Mouse (Mus musculus) embryonic facial prominence, embryonic 14.5 days (tissue): ENCODE results near the gene Knop1. TPM values are rescaled to one million over a fixed set of nuclear protein-coding genes. Genes with fewer than 3 reads are reported as not detected.

Experiments
- ATAC-seq: fragments of 200-750 bp; cut with Nextera tagmentation; 2 replicates; pipeline ENCODE4 v1.8.0; 2017; ENCODE audit warnings: low read depth, moderate number of reproducible peaks, moderate TSS enrichment
- DNase-seq: peaks from one replicate; pipeline ENCODE4 v3.0.0-alpha.2; 2015; ENCODE audit warnings: low spot score
- H3K27ac ChIP-seq: fragments of 300-500 bp; sonication (generic); replicated peaks from 2 replicates; pipeline ENCODE4 v1.5.1; 2014; ENCODE audit warnings: low read depth, mild to moderate bottlenecking, low read length, moderate library complexity
- H3K27me3 ChIP-seq: fragments of 300-500 bp; sonication (generic); replicated peaks from 2 replicates; pipeline ENCODE4 v1.6.1; 2014; ENCODE audit warnings: low read length; ENCODE audit not compliant: control insufficient read depth, insufficient read depth
- H3K36me3 ChIP-seq: fragments of 300-500 bp; sonication (generic); 2 replicates; pipeline ENCODE4 v1.6.1; 2014; ENCODE audit warnings: low read length, mixed read lengths; ENCODE audit not compliant: control insufficient read depth, insufficient read depth
- H3K4me1 ChIP-seq: fragments of 300-500 bp; sonication (generic); 2 replicates; pipeline ENCODE4 v1.6.1; 2014; ENCODE audit warnings: antibody characterized with exemption, low read length; ENCODE audit not compliant: control insufficient read depth, insufficient read depth
- H3K4me2 ChIP-seq: fragments of 300-500 bp; sonication (generic); 2 replicates; pipeline ENCODE4 v1.6.1; 2014; ENCODE audit warnings: low read depth, mild to moderate bottlenecking, low read length, moderate library complexity, mixed read lengths
- H3K4me3 ChIP-seq: fragments of 300-500 bp; sonication (generic); 2 replicates; pipeline ENCODE4 v1.5.1; 2014; ENCODE audit warnings: low read depth, mild to moderate bottlenecking, low read length
- H3K9ac ChIP-seq: fragments of 300-500 bp; sonication (generic); 2 replicates; pipeline ENCODE4 v1.6.1; 2014; ENCODE audit warnings: low read depth, mild to moderate bottlenecking, low read length, moderate library complexity, mixed read lengths
- H3K9me3 ChIP-seq: fragments of 300-500 bp; sonication (generic); 2 replicates; pipeline ENCODE4 v1.6.1; 2016; ENCODE audit warnings: low read length; ENCODE audit not compliant: control insufficient read depth
- WGBS: fragments of 180-500 bp; shearing (Covaris S2); extraction: QIAGEN DNeasy Blood & Tissue Kit; methylation state at CpG from one replicate; pipeline ENCODE4 v1.1.7; 2014; 5-methylcytosine and 5-hydroxymethylcytosine counted together
- polyA plus RNA-seq: library from polyadenylated mRNA; unstranded; fragments of >200 nt; fragmentation: Nextera tagmentation; extraction: Ambion mirVana; gene quantifications from 2 replicates; pipeline ENCODE4 v1.2.1, GENCODE M21; 2014

Gene Knop1
- polyA plus RNA-seq, 1 experiment from 2014 or later = 74.2 TPM

DNA sequence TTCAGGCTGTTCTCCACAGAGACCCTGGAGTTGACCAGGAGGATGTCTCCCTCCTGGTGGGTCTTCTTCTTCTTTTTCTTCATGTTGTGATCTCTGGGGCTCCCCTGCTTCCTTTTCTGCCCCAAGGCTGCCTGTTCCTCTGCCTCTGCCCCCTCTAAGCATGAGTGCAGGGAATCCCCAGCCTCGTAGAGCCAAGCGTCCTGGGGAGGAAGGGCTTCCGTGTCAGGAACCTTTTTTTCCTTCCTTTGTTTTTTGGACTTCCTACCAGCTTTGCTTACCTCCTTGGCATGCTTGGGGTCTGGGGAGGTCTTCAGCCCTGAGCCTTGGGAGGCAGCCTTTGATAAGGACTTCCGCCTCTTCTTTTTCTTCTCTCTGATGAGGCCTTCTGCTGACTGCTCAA is 3.4 kb downstream of the Knop1 start:
- ATAC-seq = no peak
- H3K27ac ChIP-seq = no peak overlapping the region
- no peaks in the 10 kb centered on the region for H3K27me3 ChIP-seq
- H3K9ac ChIP-seq = no peak overlapping the region
- no peak for DNase-seq
- no peak overlapping the region for H3K4me3 ChIP-seq
- no peak overlapping the region for H3K4me2 ChIP-seq
- WGBS = 89% methylated on average over 4 of the region's 4 CpGs
- H3K9me3 ChIP-seq = no peaks in the 10 kb centered on the region
- H3K4me1 ChIP-seq = peaks cover 14% of the 10 kb centered on the region
- H3K36me3 ChIP-seq = peaks cover 49% of the 10 kb centered on the region

DNA sequence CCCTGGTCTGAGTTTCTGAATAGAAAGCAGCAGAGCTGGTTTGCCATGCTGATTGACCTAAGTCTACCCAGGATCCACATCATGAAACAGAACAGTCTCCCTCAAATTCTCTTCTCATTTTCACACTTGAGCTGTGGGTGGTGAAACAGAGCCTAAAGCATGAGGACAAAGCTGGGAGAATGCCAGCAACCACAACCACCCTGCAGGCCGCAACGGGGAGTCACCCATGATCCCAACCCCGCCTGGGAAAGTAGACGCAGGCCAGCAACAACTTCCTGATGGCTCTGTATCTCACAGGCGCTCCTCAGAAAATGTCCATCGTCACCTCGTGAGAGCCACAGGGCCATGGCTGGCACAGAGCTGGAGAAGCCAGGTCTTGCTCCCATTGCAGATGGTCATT is 4.5 kb downstream of the Knop1 start:
- peaks cover 14% of the 10 kb centered on the region for H3K4me1 ChIP-seq
- no peaks in the 10 kb centered on the region for H3K27me3 ChIP-seq
- no peak overlapping the region for H3K4me2 ChIP-seq
- peaks cover 57% of the 10 kb centered on the region for H3K36me3 ChIP-seq
- no peak overlapping the region for H3K4me3 ChIP-seq
- DNase-seq (no peak), ATAC-seq (no peak)
- H3K9me3 ChIP-seq = no peaks in the 10 kb centered on the region
- 80% methylated on average over 7 of the region's 7 CpGs for WGBS
- H3K9ac ChIP-seq = no peak overlapping the region
- no peak overlapping the region for H3K27ac ChIP-seq

DNA sequence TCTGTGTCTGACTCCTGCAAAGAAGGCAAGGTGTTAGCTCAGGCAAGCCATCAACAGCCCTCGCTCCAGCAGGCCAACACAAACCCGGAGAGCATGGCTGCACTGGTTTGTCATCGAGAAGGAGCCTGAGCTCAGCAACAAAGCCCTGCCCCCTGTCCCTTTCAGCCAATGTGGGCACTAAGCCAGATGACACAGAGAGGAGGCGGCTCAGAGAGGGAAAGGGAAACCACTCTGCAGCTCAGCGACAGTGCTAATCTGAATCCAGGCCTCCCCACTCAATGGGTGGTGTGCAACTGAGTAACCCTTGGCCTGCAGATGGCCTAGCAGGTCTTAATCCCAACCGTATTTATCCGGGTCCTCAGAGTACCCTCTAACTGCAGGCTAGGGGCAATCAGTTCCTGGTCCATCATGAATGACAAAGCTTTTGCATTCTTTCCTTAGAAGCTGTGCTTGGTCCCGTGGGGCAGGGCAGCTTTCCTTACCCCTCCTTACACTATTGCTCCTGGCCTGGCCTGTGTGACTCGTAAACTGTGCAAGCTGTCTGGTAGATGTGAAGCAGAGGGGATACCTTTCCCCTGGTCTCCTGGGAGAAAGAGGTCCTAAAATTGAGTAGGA is 5.3 kb downstream of the Knop1 start:
- Histone ChIP-seq H3K9ac (no peak overlapping the region), H3K27ac (no peak overlapping the region), H3K4me2 (no peak overlapping the region), H3K4me1 (peaks cover 9% of the 10 kb centered on the region; the same call in 1 of the 2 replicates), H3K36me3 (peaks cover 65% of the 10 kb centered on the region), H3K4me3 (no peak overlapping the region), H3K9me3 (no peaks in the 10 kb centered on the region), H3K27me3 (no peaks in the 10 kb centered on the region)
- ATAC-seq (no peak), DNase-seq (peak; percentile 45)
- 78% methylated on average over 9 of the region's 9 CpGs for WGBS

DNA sequence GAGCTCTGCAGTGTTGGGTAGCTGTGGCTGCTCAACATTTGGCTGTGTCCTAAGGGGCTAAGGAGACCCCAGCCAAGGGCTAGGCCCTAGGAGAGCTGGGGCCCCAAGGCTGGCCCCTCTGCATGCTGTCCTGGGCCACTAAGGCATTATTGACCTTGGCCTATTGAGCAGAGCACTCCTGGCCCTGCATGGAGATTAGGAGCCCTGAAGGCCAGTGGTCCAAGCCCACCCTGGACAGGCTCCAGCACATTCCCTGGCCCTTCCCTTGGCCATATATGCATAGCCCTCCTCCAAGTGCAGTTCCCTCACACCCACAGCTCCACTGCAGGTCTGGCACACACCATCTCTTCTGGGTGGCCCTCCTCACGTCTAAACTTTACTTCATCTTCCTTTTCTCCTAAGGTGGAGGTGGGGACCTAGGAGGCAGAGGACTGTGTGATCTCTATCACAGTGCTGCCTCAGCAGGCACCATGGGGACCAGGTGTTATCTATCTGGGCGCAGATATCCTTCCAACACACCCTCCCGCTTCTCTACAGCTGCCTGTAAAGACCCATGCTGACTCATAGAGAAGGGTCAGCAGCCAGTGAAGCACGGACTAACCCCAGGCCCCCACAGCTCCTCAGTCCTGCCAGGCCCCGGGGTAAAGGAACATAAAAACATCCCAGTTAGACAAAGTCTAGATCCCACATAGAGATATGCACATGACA is 6.4 kb downstream of the Knop1 start:
- Histone ChIP-seq H3K4me1 (peaks cover 9% of the 10 kb centered on the region; the same call in 1 of the 2 replicates), H3K27me3 (no peaks in the 10 kb centered on the region), H3K4me2 (no peak overlapping the region), H3K27ac (no peak overlapping the region), H3K4me3 (no peak overlapping the region), H3K9me3 (no peaks in the 10 kb centered on the region), H3K9ac (no peak overlapping the region), H3K36me3 (peaks cover 75% of the 10 kb centered on the region)
- DNase-seq (no peak), ATAC-seq (no peak)
- 72% methylated on average over 5 of the region's 5 CpGs for WGBS

DNA sequence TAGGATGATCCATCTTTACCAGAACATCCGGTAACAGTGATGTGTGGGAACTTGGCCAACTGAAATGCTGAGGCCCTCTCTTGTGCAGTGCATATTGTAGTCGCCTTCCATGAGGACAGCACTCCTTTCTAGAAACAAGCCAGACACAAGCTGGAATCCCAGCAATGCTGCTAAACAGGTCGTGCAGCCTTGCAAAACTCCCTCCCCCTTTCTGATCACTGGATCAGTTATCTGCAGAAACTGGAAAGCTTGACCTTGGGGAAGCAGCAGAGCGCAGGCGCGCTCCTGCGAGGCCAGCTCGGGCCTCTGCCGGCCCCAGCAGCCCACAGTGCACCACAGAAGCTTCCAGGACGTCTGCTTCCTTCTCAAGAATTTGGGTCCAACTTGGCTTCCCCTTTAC is 7.3 kb downstream of the Knop1 start:
- H3K27ac ChIP-seq = no peak overlapping the region
- ATAC-seq (peak; percentile 73), DNase-seq (peak; percentile 53)
- no peak overlapping the region for H3K9ac ChIP-seq
- H3K4me1 ChIP-seq = no peaks in the 10 kb centered on the region
- H3K9me3 ChIP-seq = no peaks in the 10 kb centered on the region
- peaks cover 84% of the 10 kb centered on the region for H3K36me3 ChIP-seq
- WGBS = 65% methylated on average over 10 of the region's 10 CpGs
- no peak overlapping the region for H3K4me3 ChIP-seq
- no peak overlapping the region for H3K4me2 ChIP-seq
- H3K27me3 ChIP-seq = no peaks in the 10 kb centered on the region

DNA sequence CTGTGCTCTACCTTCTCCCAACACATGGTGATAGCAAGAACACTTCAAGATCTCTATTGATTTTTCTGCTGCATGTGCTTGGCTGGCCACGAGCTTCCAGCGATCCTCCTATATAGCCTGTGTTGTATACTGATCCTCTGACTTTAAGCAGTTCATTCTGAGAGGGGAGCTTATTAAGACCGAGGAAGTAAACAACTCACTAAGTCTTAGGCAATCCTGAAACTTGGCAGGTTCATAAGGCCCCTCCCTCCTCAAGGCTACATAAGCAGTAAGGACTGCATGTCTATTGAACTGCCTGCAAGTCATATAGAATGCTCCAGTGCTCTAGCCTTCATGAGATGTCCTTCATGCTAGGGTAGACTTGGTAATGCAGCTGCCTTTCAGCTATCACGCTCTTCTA is 9.7 kb downstream of the Knop1 start:
- Histone ChIP-seq H3K27me3 (no peaks in the 10 kb centered on the region), H3K36me3 (peaks cover 90% of the 10 kb centered on the region), H3K4me2 (no peak overlapping the region), H3K9me3 (no peaks in the 10 kb centered on the region), H3K9ac (no peak overlapping the region), H3K4me1 (no peaks in the 10 kb centered on the region), H3K27ac (no peak overlapping the region), H3K4me3 (no peak overlapping the region)
- ATAC-seq (no peak), DNase-seq (no peak)
- 96% methylated on average over 4 of the region's 4 CpGs for WGBS

DNA sequence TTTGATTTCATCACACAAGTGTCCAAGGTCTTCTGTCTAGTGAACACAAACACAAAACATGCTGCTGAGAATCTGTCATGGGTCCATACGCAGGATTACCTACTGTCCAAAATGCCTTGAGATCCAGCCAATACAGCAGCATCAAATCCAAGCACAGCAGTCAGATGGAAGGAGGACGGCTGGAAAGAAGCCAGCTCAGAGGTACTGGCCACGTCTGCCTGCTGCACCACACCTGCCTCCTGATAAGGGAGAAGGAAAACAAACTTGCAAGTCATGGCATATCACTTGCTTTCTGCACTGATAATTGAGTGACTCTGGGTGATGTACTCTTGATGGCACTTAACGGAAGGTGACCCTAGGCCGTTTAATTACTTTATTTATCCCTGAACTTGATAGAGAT is 10.9 kb downstream of the Knop1 start:
- no peaks in the 10 kb centered on the region for H3K4me1 ChIP-seq
- no peak overlapping the region for H3K27ac ChIP-seq
- ATAC-seq (no peak), DNase-seq (no peak)
- no peak overlapping the region for H3K4me3 ChIP-seq
- peaks cover 88% of the 10 kb centered on the region for H3K36me3 ChIP-seq
- H3K9ac ChIP-seq = no peak overlapping the region
- WGBS = 79% methylated on average over 5 of the region's 5 CpGs
- no peaks in the 10 kb centered on the region for H3K27me3 ChIP-seq
- no peak overlapping the region for H3K4me2 ChIP-seq
- no peaks in the 10 kb centered on the region for H3K9me3 ChIP-seq

DNA sequence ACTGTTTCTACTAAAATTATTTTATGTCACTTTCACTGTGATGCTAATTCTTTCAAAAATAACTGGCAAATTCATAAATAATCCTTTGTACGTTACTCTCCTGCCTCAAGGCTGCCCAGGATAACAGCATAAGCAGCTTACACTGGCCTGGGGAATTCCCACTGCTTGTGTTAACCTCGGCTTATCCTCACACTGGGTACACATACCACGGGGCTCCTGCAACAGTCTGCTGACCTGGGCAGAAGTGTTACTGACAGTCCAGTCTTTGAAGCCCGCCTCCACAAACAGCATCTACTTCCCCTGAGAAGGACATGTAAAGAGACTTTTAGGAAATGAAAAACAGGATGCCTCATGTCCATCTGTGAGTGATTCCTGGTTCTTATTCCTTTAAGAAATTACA is 13.1 kb downstream of the Knop1 start:
- ATAC-seq (no peak), DNase-seq (no peak)
- Histone ChIP-seq H3K27ac (no peak overlapping the region; the same call in 1 of the 2 replicates), H3K9ac (no peak overlapping the region), H3K27me3 (no peaks in the 10 kb centered on the region), H3K9me3 (peaks cover 3% of the 10 kb centered on the region; the same call in 1 of the 2 replicates), H3K4me2 (no peak overlapping the region), H3K4me1 (no peaks in the 10 kb centered on the region), H3K4me3 (no peak overlapping the region), H3K36me3 (peaks cover 89% of the 10 kb centered on the region)
- 66% methylated on average over 4 of the region's 4 CpGs for WGBS

DNA sequence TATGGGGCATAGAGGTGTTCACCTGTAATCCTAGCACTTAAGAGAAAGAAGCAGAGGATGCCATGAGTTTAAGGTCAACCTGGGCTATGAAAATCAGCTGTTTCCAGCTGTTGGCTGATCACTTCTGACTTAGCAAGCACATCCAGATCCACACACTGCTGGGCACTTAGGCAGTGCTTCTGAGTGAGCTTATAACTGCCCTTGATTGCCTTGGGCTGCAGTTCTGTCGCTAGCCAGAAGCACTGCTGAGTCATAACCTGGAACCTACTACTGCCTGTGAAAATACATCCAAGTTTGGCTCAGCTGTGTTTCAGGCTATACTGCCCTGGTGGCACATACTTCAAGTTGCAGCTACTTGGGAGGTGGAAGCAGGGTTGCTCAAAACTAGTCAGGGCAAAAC is 14.3 kb downstream of the Knop1 start:
- H3K27me3 ChIP-seq = no peaks in the 10 kb centered on the region
- H3K9me3 ChIP-seq = peaks cover 3% of the 10 kb centered on the region; the same call in 1 of the 2 replicates
- ATAC-seq (no peak), DNase-seq (no peak)
- no peak overlapping the region for H3K4me3 ChIP-seq
- 63% methylated on average over 1 of the region's 1 CpGs for WGBS
- H3K9ac ChIP-seq = no peak overlapping the region
- H3K36me3 ChIP-seq = peaks cover 89% of the 10 kb centered on the region
- no peak overlapping the region for H3K4me2 ChIP-seq
- H3K4me1 ChIP-seq = no peaks in the 10 kb centered on the region
- H3K27ac ChIP-seq = no peak overlapping the region; the same call in 1 of the 2 replicates
